Mouse (Mus musculus): ENCODE results near the gene Orc5. TPM values are rescaled to one million over a fixed set of nuclear protein-coding genes. Genes with fewer than 3 reads are reported as not detected.

Gene Orc5
- polyA plus RNA-seq, 1 experiment from 2014 or later, result 39.1 TPM

- no peak overlapping the region for H3K27ac ChIP-seq (ENCODE audit: low read depth, low read length)
These were observed 1.6 kb downstream of the Orc5 start for GRCm38 (mm10) chr5:22548556-22549161.

GRCm38 (mm10) chr5:22546536-22546935 is 3.7 kb downstream of the Orc5 start:
- Histone ChIP-seq H3K27me3 (ENCODE audit: control insufficient read depth, insufficient read depth, low read length) (no peaks in the 10 kb centered on the region), H3K27ac (ENCODE audit: low read depth, low read length) (0 out of 2 replicates have a peak overlapping the region, but pooled peaks have one; percentile 2), H3K4me3 (ENCODE audit: low read depth, low read length) (no peak overlapping the region), H3K9ac (ENCODE audit: low read depth, low read length) (no peak overlapping the region), H3K4me1 (ENCODE audit: control insufficient read depth, insufficient read depth, low read length) (peaks cover 4% of the 10 kb centered on the region; the same call in 1 of the 2 replicates), H3K9me3 (replicated peaks; ENCODE audit: control insufficient read depth, low read length) (no peaks in the 10 kb centered on the region), H3K4me2 (no peak overlapping the region), H3K36me3 (ENCODE audit: control insufficient read depth, insufficient read depth, low read length) (peaks cover 18% of the 10 kb centered on the region)
- WGBS (ENCODE audit: insufficient replicate concordance), result 86% methylated on average over 5 of the region's 5 CpGs
- no peak for ATAC-seq (replicated peaks; ENCODE audit: insufficient number of reproducible peaks, low FRiP score, low TSS enrichment)

More at GRCm38 (mm10) chr5:22548556-22549161, 1.6 kb downstream of the Orc5 start:
- H3K36me3 ChIP-seq (ENCODE audit: control insufficient read depth, insufficient read depth, low read length), result peaks cover 18% of the 10 kb centered on the region
- H3K9ac ChIP-seq (ENCODE audit: low read depth, low read length), result no peak overlapping the region
- 80% methylated on average over 6 of the region's 6 CpGs for WGBS (ENCODE audit: insufficient replicate concordance)
- ATAC-seq (replicated peaks; ENCODE audit: insufficient number of reproducible peaks, low FRiP score, low TSS enrichment), result no peak
- H3K4me3 ChIP-seq (ENCODE audit: low read depth, low read length), result no peak overlapping the region
- peaks cover 4% of the 10 kb centered on the region; the same call in 1 of the 2 replicates for H3K4me1 ChIP-seq (ENCODE audit: control insufficient read depth, insufficient read depth, low read length)
- H3K27me3 ChIP-seq (ENCODE audit: control insufficient read depth, insufficient read depth, low read length), result no peaks in the 10 kb centered on the region
- H3K4me2 ChIP-seq, result no peak overlapping the region
- H3K9me3 ChIP-seq (replicated peaks; ENCODE audit: control insufficient read depth, low read length), result no peaks in the 10 kb centered on the region

GRCm38 (mm10) chr5:22545305-22545704 is 4.9 kb downstream of the Orc5 start:
- no peak for ATAC-seq (replicated peaks; ENCODE audit: insufficient number of reproducible peaks, low FRiP score, low TSS enrichment)
- H3K27ac ChIP-seq (ENCODE audit: low read depth, low read length), result no peak overlapping the region
- H3K4me3 ChIP-seq (ENCODE audit: low read depth, low read length), result no peak overlapping the region
- no peak overlapping the region for H3K4me2 ChIP-seq
- H3K9ac ChIP-seq (ENCODE audit: low read depth, low read length), result no peak overlapping the region
- H3K36me3 ChIP-seq (ENCODE audit: control insufficient read depth, insufficient read depth, low read length), result peaks cover 23% of the 10 kb centered on the region
- no peaks in the 10 kb centered on the region for H3K27me3 ChIP-seq (ENCODE audit: control insufficient read depth, insufficient read depth, low read length)
- H3K4me1 ChIP-seq (ENCODE audit: control insufficient read depth, insufficient read depth, low read length), result peaks cover 4% of the 10 kb centered on the region; the same call in 1 of the 2 replicates
- H3K9me3 ChIP-seq (replicated peaks; ENCODE audit: control insufficient read depth, low read length), result no peaks in the 10 kb centered on the region

- WGBS (ENCODE audit: insufficient replicate concordance), result 90% methylated on average over 2 of the region's 2 CpGs
- Histone ChIP-seq H3K4me3 (ENCODE audit: low read depth, low read length) (no peak overlapping the region), H3K4me2 (no peak overlapping the region), H3K9me3 (replicated peaks; ENCODE audit: control insufficient read depth, low read length) (no peaks in the 10 kb centered on the region), H3K27ac (ENCODE audit: low read depth, low read length) (no peak overlapping the region), H3K9ac (ENCODE audit: low read depth, low read length) (no peak overlapping the region), H3K27me3 (ENCODE audit: control insufficient read depth, insufficient read depth, low read length) (no peaks in the 10 kb centered on the region), H3K36me3 (ENCODE audit: control insufficient read depth, insufficient read depth, low read length) (peaks cover 27% of the 10 kb centered on the region), H3K4me1 (ENCODE audit: control insufficient read depth, insufficient read depth, low read length) (no peaks in the 10 kb centered on the region)
- no peak for ATAC-seq (replicated peaks; ENCODE audit: insufficient number of reproducible peaks, low FRiP score, low TSS enrichment)
These were observed 7.6 kb downstream of the Orc5 start for GRCm38 (mm10) chr5:22542676-22543075.

GRCm38 (mm10) chr5:22538996-22539600 is 11.1 kb downstream of the Orc5 start:
- Histone ChIP-seq H3K27me3 (ENCODE audit: control insufficient read depth, insufficient read depth, low read length) (no peaks in the 10 kb centered on the region), H3K4me2 (no peak overlapping the region), H3K4me1 (ENCODE audit: control insufficient read depth, insufficient read depth, low read length) (no peaks in the 10 kb centered on the region), H3K9ac (ENCODE audit: low read depth, low read length) (no peak overlapping the region), H3K9me3 (replicated peaks; ENCODE audit: control insufficient read depth, low read length) (no peaks in the 10 kb centered on the region), H3K36me3 (ENCODE audit: control insufficient read depth, insufficient read depth, low read length) (peaks cover 9% of the 10 kb centered on the region; the same call in 1 of the 2 replicates), H3K27ac (ENCODE audit: low read depth, low read length) (no peak overlapping the region), H3K4me3 (ENCODE audit: low read depth, low read length) (no peak overlapping the region)
- 85% methylated on average over 7 of the region's 7 CpGs for WGBS (ENCODE audit: insufficient replicate concordance)
- ATAC-seq (replicated peaks; ENCODE audit: insufficient number of reproducible peaks, low FRiP score, low TSS enrichment), result no peak

GRCm38 (mm10) chr5:22536695-22537094 is 13.5 kb downstream of the Orc5 start:
- Histone ChIP-seq H3K4me3 (ENCODE audit: low read depth, low read length) (no peak overlapping the region), H3K27ac (ENCODE audit: low read depth, low read length) (no peak overlapping the region), H3K9me3 (replicated peaks; ENCODE audit: control insufficient read depth, low read length) (no peaks in the 10 kb centered on the region), H3K36me3 (ENCODE audit: control insufficient read depth, insufficient read depth, low read length) (peaks cover 8% of the 10 kb centered on the region; the same call in 1 of the 2 replicates), H3K27me3 (ENCODE audit: control insufficient read depth, insufficient read depth, low read length) (no peaks in the 10 kb centered on the region), H3K4me1 (ENCODE audit: control insufficient read depth, insufficient read depth, low read length) (no peaks in the 10 kb centered on the region), H3K4me2 (no peak overlapping the region), H3K9ac (ENCODE audit: low read depth, low read length) (no peak overlapping the region)
- WGBS (ENCODE audit: insufficient replicate concordance), result 87% methylated on average over 1 of the region's 1 CpGs
- ATAC-seq (replicated peaks; ENCODE audit: insufficient number of reproducible peaks, low FRiP score, low TSS enrichment), result no peak

- Histone ChIP-seq H3K4me3 (ENCODE audit: low read depth, low read length) (no peak overlapping the region), H3K4me2 (no peak overlapping the region), H3K27ac (ENCODE audit: low read depth, low read length) (no peak overlapping the region), H3K4me1 (ENCODE audit: control insufficient read depth, insufficient read depth, low read length) (no peaks in the 10 kb centered on the region), H3K9ac (ENCODE audit: low read depth, low read length) (no peak overlapping the region), H3K36me3 (ENCODE audit: control insufficient read depth, insufficient read depth, low read length) (peaks cover 6% of the 10 kb centered on the region), H3K9me3 (replicated peaks; ENCODE audit: control insufficient read depth, low read length) (no peaks in the 10 kb centered on the region), H3K27me3 (ENCODE audit: control insufficient read depth, insufficient read depth, low read length) (no peaks in the 10 kb centered on the region)
- 91% methylated on average over 5 of the region's 5 CpGs for WGBS (ENCODE audit: insufficient replicate concordance)
- no peak for ATAC-seq (replicated peaks; ENCODE audit: insufficient number of reproducible peaks, low FRiP score, low TSS enrichment)
These were observed 17.7 kb downstream of the Orc5 start for GRCm38 (mm10) chr5:22532571-22532970.

- no peak for ATAC-seq (replicated peaks; ENCODE audit: insufficient number of reproducible peaks, low FRiP score, low TSS enrichment)
- H3K27me3 ChIP-seq (ENCODE audit: control insufficient read depth, insufficient read depth, low read length), result no peaks in the 10 kb centered on the region
- H3K4me1 ChIP-seq (ENCODE audit: control insufficient read depth, insufficient read depth, low read length), result no peaks in the 10 kb centered on the region
- H3K9ac ChIP-seq (ENCODE audit: low read depth, low read length), result no peak overlapping the region
- peaks cover 8% of the 10 kb centered on the region; the same call in 1 of the 2 replicates for H3K36me3 ChIP-seq (ENCODE audit: control insufficient read depth, insufficient read depth, low read length)
- no peak overlapping the region for H3K4me2 ChIP-seq
- no peak overlapping the region for H3K27ac ChIP-seq (ENCODE audit: low read depth, low read length)
- WGBS (ENCODE audit: insufficient replicate concordance), result 86% methylated on average over 4 of the region's 4 CpGs
- H3K4me3 ChIP-seq (ENCODE audit: low read depth, low read length), result no peak overlapping the region
- H3K9me3 ChIP-seq (replicated peaks; ENCODE audit: control insufficient read depth, low read length), result no peaks in the 10 kb centered on the region
These were observed 27.6 kb downstream of the Orc5 start for GRCm38 (mm10) chr5:22522612-22523011.

- Histone ChIP-seq H3K4me2 (no peak overlapping the region), H3K9me3 (replicated peaks; ENCODE audit: control insufficient read depth, low read length) (no peaks in the 10 kb centered on the region), H3K9ac (ENCODE audit: low read depth, low read length) (no peak overlapping the region), H3K4me1 (ENCODE audit: control insufficient read depth, insufficient read depth, low read length) (no peaks in the 10 kb centered on the region), H3K36me3 (ENCODE audit: control insufficient read depth, insufficient read depth, low read length) (peaks cover 10% of the 10 kb centered on the region; the same call in 1 of the 2 replicates), H3K27ac (ENCODE audit: low read depth, low read length) (no peak overlapping the region), H3K4me3 (ENCODE audit: low read depth, low read length) (no peak overlapping the region), H3K27me3 (ENCODE audit: control insufficient read depth, insufficient read depth, low read length) (no peaks in the 10 kb centered on the region)
- WGBS (ENCODE audit: insufficient replicate concordance), result 86% methylated on average over 2 of the region's 2 CpGs
- ATAC-seq (replicated peaks; ENCODE audit: insufficient number of reproducible peaks, low FRiP score, low TSS enrichment), result no peak
These were observed 30.5 kb downstream of the Orc5 start for GRCm38 (mm10) chr5:22519708-22520107.

All from heart, embryonic 11.5 days (tissue).